Mouse (Mus musculus): Measurements from ENCODE around the gene Zp2. TPM values are rescaled to one million over a fixed set of nuclear protein-coding genes. Genes with fewer than 3 reads are reported as not detected.

The Zp2 gene
- total and polyA plus RNA-seq, 2 experiments from 2014 or later, result 0.15 to 0.31 TPM

- Histone ChIP-seq H3K9me3 (replicated peaks; ENCODE audit: control insufficient read depth, low read length) (no peaks in the 10 kb centered on the region), H3K27ac (ENCODE audit: low read depth) (no peak overlapping the region), H3K36me3 (replicated peaks; ENCODE audit: control insufficient read depth, insufficient read depth, low read length) (no peaks in the 10 kb centered on the region), H3K4me3 (ENCODE audit: low read depth, low read length) (no peak overlapping the region), H3K9ac (replicated peaks; ENCODE audit: low read depth, low read length) (no peak overlapping the region), H3K4me2 (ENCODE audit: low read depth, low read length) (no peak overlapping the region), H3K4me1 (ENCODE audit: control insufficient read depth, insufficient read depth) (no peaks in the 10 kb centered on the region), H3K27me3 (ENCODE audit: control insufficient read depth, insufficient read depth, low read length) (no peaks in the 10 kb centered on the region)
- WGBS, result 73% methylated on average over 11 of the region's 11 CpGs
- DNase-seq (ENCODE audit: low spot score) (no peak), ATAC-seq (ENCODE audit: insufficient read depth, low read depth) (no peak)
- no peak for TF ChIP-seq CTCF (IDR thresholded peaks at IDR 0.05; ENCODE audit: low read depth)
- no peak for TF ChIP-seq EP300 (IDR thresholded peaks at IDR 0.05; ENCODE audit: low read depth)
Observed at GRCm38 (mm10) chr7:120174723-120175504, 29.8 kb upstream of the Zp2 start.

DNA sequence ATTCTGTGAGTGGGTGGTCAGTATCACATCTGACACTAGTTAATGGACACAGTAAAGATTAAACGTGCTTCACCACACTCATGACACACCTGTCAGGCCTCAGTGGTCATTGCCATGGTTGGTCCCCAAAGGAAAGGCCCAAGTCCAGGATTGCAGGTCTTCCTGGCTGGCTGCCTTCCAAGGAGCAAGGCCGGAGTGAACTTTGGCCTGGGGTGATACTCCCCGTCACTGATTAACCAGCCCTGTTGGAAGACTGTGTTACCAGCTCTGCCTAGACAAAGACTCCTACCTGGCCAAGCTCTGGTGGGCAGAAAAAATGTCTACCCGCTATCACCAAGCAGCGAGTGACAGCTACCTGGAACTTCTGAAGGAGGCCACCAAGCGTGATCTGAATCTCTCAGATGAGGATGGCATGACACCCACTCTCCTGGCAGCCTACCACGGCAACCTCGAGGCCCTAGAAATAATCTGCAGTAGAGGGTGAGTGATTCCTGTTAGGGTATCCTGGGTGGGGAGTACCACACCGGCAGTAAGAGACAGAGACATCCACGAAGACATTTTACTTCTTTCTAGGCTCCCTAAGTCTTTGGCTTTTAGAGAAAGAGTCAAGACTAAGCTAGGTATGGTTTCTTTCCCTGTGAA is 28.6 kb upstream of the Zp2 start, which contains the start of gene Anks4b:
Gene Anks4b (plus strand): TSS at position 256 of the 642 bp plus-strand sequence.
- no peaks in the 10 kb centered on the region for H3K36me3 ChIP-seq (replicated peaks; ENCODE audit: control insufficient read depth, insufficient read depth, low read length)
- H3K4me1 ChIP-seq (ENCODE audit: control insufficient read depth, insufficient read depth), result no peaks in the 10 kb centered on the region
- WGBS, result 78% methylated on average over 10 of the region's 10 CpGs
- no peaks in the 10 kb centered on the region for H3K27me3 ChIP-seq (ENCODE audit: control insufficient read depth, insufficient read depth, low read length)
- H3K4me3 ChIP-seq (ENCODE audit: low read depth, low read length), result no peak within 1 kb of the TSS
- no peak within 1 kb of the TSS for H3K9ac ChIP-seq (replicated peaks; ENCODE audit: low read depth, low read length)
- no peak within 1 kb of the TSS for H3K4me2 ChIP-seq (ENCODE audit: low read depth, low read length)
- H3K27ac ChIP-seq (ENCODE audit: low read depth), result no peak within 1 kb of the TSS
- TF ChIP-seq EP300 (IDR thresholded peaks at IDR 0.05; ENCODE audit: low read depth) (no peak), CTCF (IDR thresholded peaks at IDR 0.05; ENCODE audit: low read depth) (no peak)
- no peaks in the 10 kb centered on the region for H3K9me3 ChIP-seq (replicated peaks; ENCODE audit: control insufficient read depth, low read length)
- ATAC-seq (ENCODE audit: insufficient read depth, low read depth) (no peak), DNase-seq (ENCODE audit: low spot score) (no peak)

DNA sequence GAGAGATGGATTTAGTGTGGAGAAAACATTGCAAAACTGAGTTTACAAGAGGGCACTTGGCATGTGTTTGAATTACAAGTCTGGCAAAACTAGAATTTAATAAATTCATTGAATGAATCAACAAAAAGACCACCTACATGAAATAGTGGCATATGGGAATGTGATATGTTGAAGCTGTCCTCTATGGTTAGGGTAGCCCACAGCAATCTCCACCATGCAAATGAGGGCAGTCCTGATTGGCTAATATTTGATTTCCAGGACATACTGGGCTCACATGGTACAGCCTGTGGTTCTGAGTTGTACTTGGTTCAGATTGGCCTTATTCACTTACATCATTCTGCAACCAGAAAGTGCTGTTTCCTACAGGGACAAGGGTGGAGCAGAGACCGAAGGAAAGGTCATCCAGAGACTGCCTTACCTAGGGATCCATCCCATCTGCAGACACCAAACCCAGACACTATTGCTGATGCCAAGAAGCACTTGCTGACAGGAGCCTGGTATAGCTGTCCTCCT is 27.2 kb upstream of the Zp2 start:
- DNase-seq (ENCODE audit: low spot score) (no peak), ATAC-seq (ENCODE audit: insufficient read depth, low read depth) (no peak)
- H3K4me1 ChIP-seq (ENCODE audit: control insufficient read depth, insufficient read depth), result no peaks in the 10 kb centered on the region
- H3K9ac ChIP-seq (replicated peaks; ENCODE audit: low read depth, low read length), result no peak overlapping the region
- 71% methylated on average over 1 of the region's 1 CpGs for WGBS
- TF ChIP-seq EP300 (IDR thresholded peaks at IDR 0.05; ENCODE audit: low read depth) (no peak), CTCF (IDR thresholded peaks at IDR 0.05; ENCODE audit: low read depth) (no peak)
- H3K9me3 ChIP-seq (replicated peaks; ENCODE audit: control insufficient read depth, low read length), result no peaks in the 10 kb centered on the region
- H3K36me3 ChIP-seq (replicated peaks; ENCODE audit: control insufficient read depth, insufficient read depth, low read length), result no peaks in the 10 kb centered on the region
- no peak overlapping the region for H3K27ac ChIP-seq (ENCODE audit: low read depth)
- no peak overlapping the region for H3K4me2 ChIP-seq (ENCODE audit: low read depth, low read length)
- H3K27me3 ChIP-seq (ENCODE audit: control insufficient read depth, insufficient read depth, low read length), result no peaks in the 10 kb centered on the region
- H3K4me3 ChIP-seq (ENCODE audit: low read depth, low read length), result no peak overlapping the region

- no peaks in the 10 kb centered on the region for H3K9me3 ChIP-seq (replicated peaks; ENCODE audit: control insufficient read depth, low read length)
- WGBS, result 79% methylated on average over 11 of the region's 11 CpGs
- no peak for DNase-seq (ENCODE audit: low spot score)
- H3K4me3 ChIP-seq (ENCODE audit: low read depth, low read length), result no peak overlapping the region
- H3K9ac ChIP-seq (replicated peaks; ENCODE audit: low read depth, low read length), result no peak overlapping the region
- no peak overlapping the region for H3K27ac ChIP-seq (ENCODE audit: low read depth)
- H3K27me3 ChIP-seq (ENCODE audit: control insufficient read depth, insufficient read depth, low read length), result no peaks in the 10 kb centered on the region
- H3K36me3 ChIP-seq (replicated peaks; ENCODE audit: control insufficient read depth, insufficient read depth, low read length), result no peaks in the 10 kb centered on the region
- no peaks in the 10 kb centered on the region for H3K4me1 ChIP-seq (ENCODE audit: control insufficient read depth, insufficient read depth)
- no peak for ATAC-seq (ENCODE audit: insufficient read depth, low read depth)
- no peak overlapping the region for H3K4me2 ChIP-seq (ENCODE audit: low read depth, low read length)
- TF ChIP-seq CTCF (IDR thresholded peaks at IDR 0.05; ENCODE audit: low read depth) (no peak), EP300 (IDR thresholded peaks at IDR 0.05; ENCODE audit: low read depth) (no peak)
Observed at GRCm38 (mm10) chr7:120163581-120164251, 18.6 kb upstream of the Zp2 start.

GRCm38 (mm10) chr7:120158121-120158613 is 13.1 kb upstream of the Zp2 start:
- no peak overlapping the region for H3K27ac ChIP-seq (ENCODE audit: low read depth)
- TF ChIP-seq EP300 (IDR thresholded peaks at IDR 0.05; ENCODE audit: low read depth) (no peak), CTCF (IDR thresholded peaks at IDR 0.05; ENCODE audit: low read depth) (no peak)
- no peaks in the 10 kb centered on the region for H3K27me3 ChIP-seq (ENCODE audit: control insufficient read depth, insufficient read depth, low read length)
- no peak overlapping the region for H3K4me3 ChIP-seq (ENCODE audit: low read depth, low read length)
- H3K9me3 ChIP-seq (replicated peaks; ENCODE audit: control insufficient read depth, low read length), result no peaks in the 10 kb centered on the region
- WGBS, result 36% methylated on average over 4 of the region's 4 CpGs
- no peak for ATAC-seq (ENCODE audit: insufficient read depth, low read depth)
- no peaks in the 10 kb centered on the region for H3K4me1 ChIP-seq (ENCODE audit: control insufficient read depth, insufficient read depth)
- H3K9ac ChIP-seq (replicated peaks; ENCODE audit: low read depth, low read length), result no peak overlapping the region
- no peak overlapping the region for H3K4me2 ChIP-seq (ENCODE audit: low read depth, low read length)
- no peak for DNase-seq (ENCODE audit: low spot score)
- no peaks in the 10 kb centered on the region for H3K36me3 ChIP-seq (replicated peaks; ENCODE audit: control insufficient read depth, insufficient read depth, low read length)

Measured in heart, postnatal 0 days (tissue).